Comparison of ENCODE assay signal across 27 mouse cellular contexts in genomic region chr15:11489116-11489515, GRCm38 (mm10).
DNase-seq lines count a peak whose midpoint lies in the region; ATAC-seq and TF ChIP-seq lines count a peak whose summit lies in the region.
"Had no signal": no experiment of that assay in that cellular context is flagged by ENCODE, and none has a peak within 500 bp of the region (broad histone marks: within the 10 kb centered on the region; RNA-seq: fewer than 3 reads in every experiment).

No protein-coding gene starts in this region.

- TF ChIP-seq CTCF in intestine, postnatal 0 days (IDR thresholded peaks at IDR 0.05; ENCODE audit: low read depth), result no peak
- no peak for TF ChIP-seq CTCF in lung, embryonic 14.5 days (IDR thresholded peaks at IDR 0.05; ENCODE audit: low read depth)
- TF ChIP-seq CTCF in Patski (IDR thresholded peaks at IDR 0.05), result no peak

- H3K4me2 ChIP-seq in intestine, embryonic 16.5 days (ENCODE audit: low read depth, low read length), result no peak overlapping the region
- no peak overlapping the region for H3K4me2 ChIP-seq in intestine, postnatal 0 days (replicated peaks; ENCODE audit: low read depth)
- H3K4me2 ChIP-seq in lung, embryonic 14.5 days, result no peak overlapping the region
- H3K4me2 ChIP-seq: embryonic facial prominence, embryonic 13.5 days; embryonic facial prominence, embryonic 15.5 days; forebrain, embryonic 12.5 days had no signal

- WGBS in intestine, embryonic 16.5 days, result 53% methylated on average over 3 of the region's 3 CpGs
- WGBS in intestine, postnatal 0 days, result 39% methylated on average over 3 of the region's 3 CpGs
- 55% methylated on average over 3 of the region's 3 CpGs for WGBS in lung, embryonic 14.5 days

- H3K36me3 ChIP-seq in intestine, embryonic 16.5 days (ENCODE audit: control insufficient read depth, insufficient read depth, low read length), result no peaks in the 10 kb centered on the region
- no peaks in the 10 kb centered on the region for H3K36me3 ChIP-seq in intestine, postnatal 0 days (ENCODE audit: control insufficient read depth, insufficient read depth)
- no peaks in the 10 kb centered on the region for H3K36me3 ChIP-seq in lung, embryonic 14.5 days (ENCODE audit: insufficient read depth)
- H3K36me3 ChIP-seq: embryonic facial prominence, embryonic 13.5 days; embryonic facial prominence, embryonic 15.5 days; forebrain, embryonic 10.5 days; forebrain, embryonic 12.5 days; G1E had no signal

- H3K4me3 ChIP-seq in intestine, embryonic 16.5 days (ENCODE audit: low read length), result no peak overlapping the region
- H3K4me3 ChIP-seq in intestine, postnatal 0 days (ENCODE audit: low read depth, low read length), result no peak overlapping the region
- no peak overlapping the region for H3K4me3 ChIP-seq in lung, embryonic 14.5 days (ENCODE audit: low read depth, low read length)
- H3K4me3 ChIP-seq: embryonic facial prominence, embryonic 13.5 days; embryonic facial prominence, embryonic 15.5 days; erythroblast, embryonic 14.5 days; forebrain, embryonic 10.5 days; forebrain, embryonic 12.5 days had no signal

- no peaks in the 10 kb centered on the region for H3K27me3 ChIP-seq in intestine, embryonic 16.5 days (replicated peaks; ENCODE audit: control insufficient read depth, insufficient read depth, low read length)
- H3K27me3 ChIP-seq in intestine, postnatal 0 days (replicated peaks; ENCODE audit: control insufficient read depth, insufficient read depth, low read length), result no peaks in the 10 kb centered on the region
- no peaks in the 10 kb centered on the region for H3K27me3 ChIP-seq in lung, embryonic 14.5 days (ENCODE audit: insufficient read depth, low read length)
- peaks cover 3% of the 10 kb centered on the region for H3K27me3 ChIP-seq in Patski
- H3K27me3 ChIP-seq: CH12.LX; embryonic facial prominence, embryonic 13.5 days; embryonic facial prominence, embryonic 15.5 days; forebrain, embryonic 12.5 days had no signal

- no peaks in the 10 kb centered on the region for H3K9me3 ChIP-seq in intestine, embryonic 16.5 days (ENCODE audit: control insufficient read depth, low read length)
- H3K9me3 ChIP-seq in intestine, postnatal 0 days (ENCODE audit: control insufficient read depth), result no peaks in the 10 kb centered on the region
- H3K9me3 ChIP-seq in lung, embryonic 14.5 days (ENCODE audit: low read depth, low read length), result no peaks in the 10 kb centered on the region
- H3K9me3 ChIP-seq: embryonic facial prominence, embryonic 13.5 days; embryonic facial prominence, embryonic 15.5 days; forebrain, embryonic 10.5 days; forebrain, embryonic 12.5 days; G1E had no signal

- POLR2A ChIA-PET in Patski (lab: Charles Lee), result interaction anchor here (0.6 kb wide), 1 partner anchor 89 kb away, joined by 3 read pairs; no protein-coding TSS in a partner anchor

- H3K4me1 ChIP-seq in intestine, embryonic 16.5 days (ENCODE audit: control insufficient read depth, insufficient read depth, low read length), result no peaks in the 10 kb centered on the region
- no peaks in the 10 kb centered on the region for H3K4me1 ChIP-seq in intestine, postnatal 0 days (replicated peaks; ENCODE audit: control insufficient read depth, insufficient read depth, low read length)
- no peaks in the 10 kb centered on the region for H3K4me1 ChIP-seq in lung, embryonic 14.5 days (ENCODE audit: insufficient read depth)
- H3K4me1 ChIP-seq: embryonic facial prominence, embryonic 15.5 days; forebrain, embryonic 10.5 days; forebrain, embryonic 12.5 days had no signal

- no peak for ATAC-seq in intestine, embryonic 16.5 days
- ATAC-seq in intestine, postnatal 0 days, result no peak
- no peak for ATAC-seq in lung, embryonic 14.5 days (ENCODE audit: insufficient read depth)
- ATAC-seq in Patski, result no peak
- ATAC-seq: CD4-positive, CD25-positive, alpha-beta regulatory T cell, adult 4 months; forebrain, embryonic 14.5 days; forebrain, embryonic 16.5 days had no signal

- DNase-seq in lung, embryonic 14.5 days, result peak; percentile 15
- no peak for DNase-seq in lung, adult 18-20 months
- peak; percentile 1 for DNase-seq in Patski (ENCODE audit: low read depth, low spot score)
- DNase-seq in frontal cortex, postnatal 10 days (ENCODE audit: low spot score in 2 of 2), result no peak
- DNase-seq in right cerebral cortex, postnatal 14 days, result no peak
- DNase-seq: adrenal gland, adult 2 months; adrenal gland, postnatal 10 days; adrenal gland, postnatal 25 days; cerebellum, adult 11 months; cerebellum, adult 18-20 months; cerebellum, adult 8-10 months; cerebellum, adult 9-11 months; cerebellum, postnatal 14 days; cerebellum, postnatal 36 days; embryo, embryonic 11 days had no signal

- CTCF ChIA-PET in Patski (lab: Charles Lee), result interaction anchor here (0.9 to 1.2 kb wide), 2 partner anchors 12 to 81 kb away, joined by 3 read pairs; no protein-coding TSS in a partner anchor

- H3K27ac ChIP-seq in intestine, embryonic 16.5 days (ENCODE audit: low read length), result peak overlapping the region; percentile 54; the same call in 1 of the 2 replicates
- H3K27ac ChIP-seq in intestine, postnatal 0 days (ENCODE audit: low read depth, low read length), result no peak overlapping the region
- H3K27ac ChIP-seq in lung, embryonic 14.5 days (ENCODE audit: low read depth), result no peak overlapping the region
- H3K27ac ChIP-seq: embryonic facial prominence, embryonic 13.5 days; embryonic facial prominence, embryonic 15.5 days; forebrain, embryonic 10.5 days; forebrain, embryonic 12.5 days had no signal

- no peak overlapping the region for H3K9ac ChIP-seq in intestine, embryonic 16.5 days (ENCODE audit: low read depth, low read length)
- no peak overlapping the region for H3K9ac ChIP-seq in intestine, postnatal 0 days (ENCODE audit: low read depth, low read length)
- H3K9ac ChIP-seq in lung, embryonic 14.5 days, result no peak overlapping the region
- H3K9ac ChIP-seq: embryonic facial prominence, embryonic 13.5 days; embryonic facial prominence, embryonic 15.5 days; forebrain, embryonic 12.5 days had no signal

- in situ Hi-C loops in Patski (cut with MboI; ENCODE audit: low pct_unique_long_range_greater_than_20kb), result no loop called here

Comparison
In these comparisons a context has a peak if more than half of its experiments do, and no peak if none do; other contexts are left out.
1. DNase-seq: peak in lung, embryonic 14.5 days (single experiment) and Patski (single experiment); none in lung, adult 18-20 months (0 of 2), frontal cortex, postnatal 10 days (0 of 2) and right cerebral cortex, postnatal 14 days (single experiment).